Mouse (Mus musculus) testis, adult 2 months (tissue): ENCODE results near the gene Hbs1l.

Source experiments
- CTCF ChIP-seq: fragments of 200-500 bp; IDR thresholded peaks from 2 replicates; pipeline ENCODE4 v1.5.1; 2012; ENCODE audit warnings: low read depth, mild to moderate bottlenecking, inconsistent platforms, low read length, moderate library complexity; ENCODE audit not compliant: control insufficient read depth, insufficient read depth, insufficient replicate concordance
- POLR2A ChIP-seq: fragments of 200-500 bp; IDR thresholded peaks from 2 replicates; pipeline ENCODE4 v1.6.1; 2012; ENCODE audit warnings: low read depth, mild to moderate bottlenecking, inconsistent platforms, low read length, moderate library complexity; ENCODE audit not compliant: control insufficient read depth

DNA sequence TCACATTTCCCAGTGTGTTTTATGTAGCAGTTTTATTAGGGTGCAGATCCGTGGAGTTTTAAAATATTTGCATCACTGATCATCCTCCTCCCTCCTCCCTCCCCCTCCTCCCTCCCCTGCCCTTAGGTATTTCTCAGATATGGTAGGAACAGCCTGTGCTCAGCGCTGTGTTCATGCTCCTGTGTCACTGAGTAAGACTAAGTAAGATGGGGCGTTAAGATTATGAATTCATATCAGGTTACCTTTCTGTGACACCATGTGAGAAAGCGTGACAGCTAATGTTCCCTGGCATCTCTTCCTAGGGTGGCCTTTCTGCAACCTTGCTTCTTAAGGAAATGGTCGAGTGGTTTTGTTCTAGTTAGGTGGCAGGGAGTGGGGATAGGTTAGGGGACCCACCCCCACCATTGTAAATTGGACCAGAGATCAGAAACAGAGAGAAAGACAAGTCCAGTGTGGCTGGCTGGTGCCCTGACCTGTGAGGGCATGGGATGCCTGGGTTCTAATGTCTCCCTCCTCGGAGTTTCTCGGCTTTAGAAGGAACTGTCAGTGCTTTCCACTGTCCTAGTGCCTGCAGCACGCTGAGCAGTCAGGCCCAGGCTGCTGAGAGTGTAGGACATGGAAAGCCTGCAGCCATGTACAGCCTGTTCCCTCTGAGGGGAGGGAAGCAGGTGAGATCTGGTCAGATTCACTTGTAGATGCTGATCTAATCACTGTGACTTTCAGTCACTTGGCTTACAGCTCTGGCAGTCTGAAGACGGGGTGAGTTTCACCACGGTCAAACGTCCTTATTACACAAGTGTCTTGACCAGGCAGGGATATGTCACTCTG lies 110.1 kb downstream of the Hbs1l start:
- no peak for TF ChIP-seq CTCF
- no peak for TF ChIP-seq POLR2A
